Mouse (Mus musculus): ENCODE results near the gene Synrg. TPM values are rescaled to one million over a fixed set of nuclear protein-coding genes. Genes with fewer than 3 reads are reported as not detected.

Gene Synrg
- polyA plus RNA-seq (2021; fragmentation: Nextera tagmentation), result 6.0 and 7.5 TPM in 2 replicates
- long read RNA-seq, experiment 1, partial matches to known transcripts, result 19 of 28 reads
- long read RNA-seq, experiment 1, other reads (novel, unspliced or antisense), result 9 of 28 reads
- long read RNA-seq, experiment 2, partial matches to known transcripts, result 8 of 26 reads
- long read RNA-seq, experiment 2, other reads (novel, unspliced or antisense), result 18 of 26 reads

DNA sequence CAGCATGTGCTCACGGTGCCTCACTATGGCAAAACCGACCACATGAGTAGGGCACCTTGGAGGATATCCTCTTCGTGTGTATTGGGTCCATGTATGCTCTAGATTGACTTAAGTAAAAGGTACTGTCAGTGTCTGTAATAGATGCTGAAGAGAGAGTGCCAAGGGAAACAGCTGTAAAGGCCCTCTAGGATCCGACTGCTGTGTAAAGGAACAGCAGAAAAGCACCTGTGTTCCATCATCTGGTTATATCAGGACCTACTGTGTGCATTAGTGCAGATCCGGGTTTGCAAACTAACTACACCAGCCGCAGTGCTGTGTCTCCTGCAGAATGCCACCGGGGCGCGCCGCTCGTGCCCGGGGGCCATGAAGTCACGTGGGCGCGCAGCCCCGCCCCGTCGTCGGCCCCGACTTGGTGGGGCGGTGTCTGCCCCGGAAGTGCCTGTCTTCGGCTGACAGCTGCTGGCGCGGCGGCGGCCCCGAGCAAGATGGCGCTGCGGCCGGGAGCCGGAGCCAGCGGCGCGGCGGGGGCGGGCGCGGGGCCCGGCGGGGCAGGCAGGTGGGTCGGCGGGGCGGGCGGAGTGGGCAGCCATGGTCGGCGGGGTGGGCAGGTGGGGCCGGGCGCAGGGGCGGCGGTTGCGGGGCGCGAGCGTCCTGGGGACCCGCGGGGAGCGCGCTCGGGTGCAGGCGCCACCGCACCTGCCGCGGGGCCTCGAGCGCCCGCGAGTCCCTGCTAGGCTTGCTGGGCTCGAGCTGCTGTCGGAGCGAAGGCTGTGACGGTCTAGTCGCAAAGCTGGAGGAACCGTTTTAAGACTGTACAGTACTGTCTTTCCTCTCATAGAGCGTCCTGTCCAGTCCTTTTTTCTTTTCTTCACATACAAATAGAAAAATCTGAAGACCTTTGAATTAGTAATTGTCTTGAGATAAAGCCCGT, at the start of gene Synrg:
Gene Synrg (plus strand): TSS at position 438 of the 931 bp plus-strand sequence.

DNA sequence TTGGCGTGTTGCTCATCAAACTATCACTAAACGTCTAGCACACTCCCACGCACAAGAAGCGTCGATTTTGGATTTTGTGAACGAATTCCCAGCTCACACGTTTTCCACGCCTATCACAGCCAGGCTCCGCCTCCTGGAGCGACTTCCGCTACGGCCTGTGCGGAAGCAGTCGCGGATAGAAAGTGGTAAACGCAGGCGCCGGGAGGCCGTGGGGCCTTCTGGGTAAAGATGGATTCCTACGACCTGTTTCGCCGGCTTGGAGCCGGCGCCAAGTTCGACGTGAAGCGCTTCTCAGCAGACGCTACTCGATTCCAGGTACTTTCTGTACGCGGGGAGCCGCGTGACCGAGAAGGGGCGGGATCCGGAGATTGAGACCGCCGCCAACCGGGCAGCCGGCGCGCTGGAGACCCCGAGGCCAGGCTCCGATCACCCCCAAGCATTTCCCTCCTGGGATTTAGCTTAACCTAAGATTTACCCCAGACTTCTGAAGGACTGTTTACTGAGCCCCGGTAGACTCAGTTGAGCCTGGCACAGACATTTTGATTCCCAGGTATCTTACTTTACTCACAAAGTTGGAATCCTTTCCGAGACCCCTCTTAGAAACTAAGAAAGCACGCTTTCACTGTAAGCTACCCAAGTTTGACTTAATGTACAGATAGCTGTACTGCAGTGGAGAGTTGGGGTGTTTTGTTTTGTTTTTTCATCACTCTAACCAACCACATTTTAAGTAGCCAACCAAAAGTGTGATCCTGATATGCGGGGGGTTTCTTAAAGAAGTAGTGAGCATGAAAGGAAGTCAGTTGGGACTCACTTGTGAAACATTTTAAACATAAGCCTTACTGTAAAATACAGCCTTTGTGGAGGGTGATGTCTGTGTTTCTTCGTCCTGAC, 22.0 kb upstream of the Synrg start, which contains the start of gene Ddx52:
Gene Ddx52 (plus strand): TSS at position 113 of the 891 bp plus-strand sequence.

GRCm38 (mm10) chr11:84069034-84069370, 104.8 kb downstream of the Synrg start, which contains the start of gene Dusp14:
Gene Dusp14, minus strand, starts transcription at chr11:84069261.

Other genes starting within 250 kb of the Synrg start
- gene Wfdc21, start 217.5 kb upstream of the Synrg start, polyA plus RNA-seq (2021; fragmentation: Nextera tagmentation), result not detected in 2 replicates
- 5.9 and 6.4 TPM in 2 replicates for gene Heatr6, start 210.7 kb upstream of the Synrg start, polyA plus RNA-seq (2021; fragmentation: Nextera tagmentation)
- 0.55 and 1.4 TPM in 2 replicates for gene Hnf1b, start 114.4 kb upstream of the Synrg start, polyA plus RNA-seq (2021; fragmentation: Nextera tagmentation)
- gene Ddx52, start 22.4 kb upstream of the Synrg start, polyA plus RNA-seq (2021; fragmentation: Nextera tagmentation), result 9.8 and 12.2 TPM in 2 replicates
- gene Dusp14, start 104.8 kb downstream of the Synrg start, polyA plus RNA-seq (2021; fragmentation: Nextera tagmentation), result 115 and 123 TPM in 2 replicates
- gene Tada2a, start 165.2 kb downstream of the Synrg start, polyA plus RNA-seq (2021; fragmentation: Nextera tagmentation), result 16.4 and 21.0 TPM in 2 replicates
- 12.6 and 13.1 TPM in 2 replicates for gene Acaca, start 165.2 kb downstream of the Synrg start, polyA plus RNA-seq (2021; fragmentation: Nextera tagmentation)
- gene Gm11437, start 203.0 kb downstream of the Synrg start, polyA plus RNA-seq (2021; fragmentation: Nextera tagmentation), result not detected in 2 replicates